In the genomic region with DNA sequence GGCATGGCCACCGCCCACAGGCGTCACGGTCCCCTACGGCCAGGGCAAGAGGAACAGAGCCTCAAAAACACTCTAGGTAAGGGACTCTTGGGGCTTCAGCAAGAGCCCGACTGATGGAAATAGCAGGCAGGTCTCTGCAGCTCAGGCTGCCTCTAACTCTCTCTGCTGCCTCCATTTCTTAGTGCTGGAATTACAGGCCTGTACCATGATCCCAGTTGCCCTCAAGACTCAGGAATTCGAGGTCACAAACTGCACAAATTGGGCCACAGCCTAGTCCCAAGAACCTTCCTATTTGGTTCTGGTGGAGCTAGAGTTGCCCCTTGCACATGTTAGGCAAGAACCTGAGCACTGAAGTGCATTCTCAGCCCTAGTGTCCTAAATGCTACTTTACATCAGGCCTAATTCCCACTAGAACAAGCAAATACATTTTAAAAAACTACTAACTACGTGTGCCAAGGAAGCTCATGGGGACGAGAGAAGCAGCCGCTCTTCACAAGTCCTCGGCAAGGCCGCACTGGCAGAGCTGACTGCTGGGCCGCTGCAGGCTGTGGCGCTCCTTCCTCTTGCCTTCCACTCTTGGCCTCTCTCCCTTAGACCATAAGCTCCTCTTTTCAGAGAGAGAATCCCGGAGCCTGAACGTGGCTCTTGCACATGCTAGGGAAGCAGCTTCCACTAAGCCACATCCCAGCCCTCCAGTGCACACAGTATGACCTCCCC, we compare ENCODE assay signal across 21 mouse cellular contexts. TPM values are rescaled to one million over a fixed set of nuclear protein-coding genes. Genes with fewer than 3 reads are reported as not detected.
DNase-seq lines count a peak whose midpoint lies in the region; ATAC-seq and TF ChIP-seq lines count a peak whose summit lies in the region.
"Had no signal": no experiment of that assay in that cellular context is flagged by ENCODE, and none has a peak within 500 bp of the region (broad histone marks: within the 10 kb centered on the region; RNA-seq: fewer than 3 reads in every experiment).

No protein-coding gene starts in this region.

- peaks cover 3% of the 10 kb centered on the region for H3K4me1 ChIP-seq in hindbrain, postnatal 0 days (ENCODE audit: insufficient read depth, low read length)
- peaks cover 8% of the 10 kb centered on the region for H3K4me1 ChIP-seq in hindbrain, embryonic 16.5 days (ENCODE audit: control insufficient read depth, insufficient read depth, low read depth, low read length)
- peaks cover 10% of the 10 kb centered on the region for H3K4me1 ChIP-seq in lung, embryonic 16.5 days (replicated peaks; ENCODE audit: control insufficient read depth, insufficient read depth, low read length)

- intact Hi-C loops in gastrocnemius, adult 2 months (cut with DNase I), result no loop called here

- no peak overlapping the region for H3K9ac ChIP-seq in hindbrain, postnatal 0 days (replicated peaks; ENCODE audit: low read length)
- no peak overlapping the region for H3K9ac ChIP-seq in hindbrain, embryonic 16.5 days (ENCODE audit: low read depth, low read length)
- no peak overlapping the region for H3K9ac ChIP-seq in lung, embryonic 16.5 days (ENCODE audit: low read length)

- ATAC-seq in hindbrain, postnatal 0 days, result no peak
- no peak for ATAC-seq in hindbrain, embryonic 16.5 days
- no peak; the same call in 1 of the 2 replicates for ATAC-seq in lung, embryonic 16.5 days (ENCODE audit: low read depth)
- ATAC-seq in erythroblast, adult 5-6 weeks (replicated peaks; ENCODE audit: low FRiP score, poor library complexity, severe bottlenecking), result no peak

- H3K27ac ChIP-seq in gastrocnemius, adult 2 months, result peak overlapping the region; percentile 88
- peak overlapping the region; percentile 1; the same call in 1 of the 2 replicates for H3K27ac ChIP-seq in hindbrain, postnatal 0 days
- H3K27ac ChIP-seq in hindbrain, embryonic 16.5 days (ENCODE audit: low read depth, low read length), result no peak overlapping the region
- H3K27ac ChIP-seq in lung, embryonic 16.5 days (ENCODE audit: low read length), result peak overlapping the region; percentile 33; the same call in 1 of the 2 replicates

- H3K4me3 ChIP-seq in gastrocnemius, adult 2 months, result peak overlapping the region; percentile 23; the same call in 1 of the 2 replicates
- no peak overlapping the region for H3K4me3 ChIP-seq in hindbrain, postnatal 0 days (ENCODE audit: low read length)
- H3K4me3 ChIP-seq in hindbrain, embryonic 16.5 days (ENCODE audit: low read length), result no peak overlapping the region
- H3K4me3 ChIP-seq in lung, embryonic 16.5 days (ENCODE audit: low read length), result no peak overlapping the region
- H3K4me3 ChIP-seq: erythroblast, embryonic 14.5 days had no signal

- no peak overlapping the region for H3K4me2 ChIP-seq in hindbrain, postnatal 0 days (ENCODE audit: low read depth, low read length)
- H3K4me2 ChIP-seq in hindbrain, embryonic 16.5 days (ENCODE audit: low read length), result no peak overlapping the region
- no peak overlapping the region for H3K4me2 ChIP-seq in lung, embryonic 16.5 days (ENCODE audit: low read depth, low read length)

- 66% methylated on average over 15 of the region's 15 CpGs for whole genome bisulfite sequencing in hindbrain, postnatal 0 days
- WGBS in hindbrain, embryonic 16.5 days, result 80% methylated on average over 15 of the region's 15 CpGs
- 67% methylated on average over 15 of the region's 15 CpGs for WGBS in lung, embryonic 16.5 days

- no peaks in the 10 kb centered on the region for H3K9me3 ChIP-seq in hindbrain, postnatal 0 days (ENCODE audit: low read length)
- no peaks in the 10 kb centered on the region for H3K9me3 ChIP-seq in hindbrain, embryonic 16.5 days (ENCODE audit: control insufficient read depth, low read length)
- no peaks in the 10 kb centered on the region for H3K9me3 ChIP-seq in lung, embryonic 16.5 days (ENCODE audit: control insufficient read depth, low read length)

- peaks cover 28% of the 10 kb centered on the region; the same call in 1 of the 2 replicates for H3K36me3 ChIP-seq in hindbrain, postnatal 0 days (ENCODE audit: insufficient read depth, low read length)
- peaks cover 23% of the 10 kb centered on the region for H3K36me3 ChIP-seq in hindbrain, embryonic 16.5 days (ENCODE audit: control insufficient read depth, insufficient read depth, low read length)
- peaks cover 24% of the 10 kb centered on the region for H3K36me3 ChIP-seq in lung, embryonic 16.5 days (ENCODE audit: control insufficient read depth, insufficient read depth, low read length)

- TF ChIP-seq CTCF in gastrocnemius, adult 2 months (IDR thresholded peaks at IDR 0.05), result peak; percentile 29; the same call in 1 of the 2 replicates
- TF ChIP-seq CTCF in hindbrain, postnatal 0 days (IDR thresholded peaks at IDR 0.05; ENCODE audit: low read depth), result peak; percentile 29; the same call in 1 of the 2 replicates

- H3K27me3 ChIP-seq in hindbrain, postnatal 0 days (ENCODE audit: insufficient read depth, low read length), result no peaks in the 10 kb centered on the region
- H3K27me3 ChIP-seq in hindbrain, embryonic 16.5 days (replicated peaks; ENCODE audit: control insufficient read depth, insufficient read depth, low read length), result no peaks in the 10 kb centered on the region
- H3K27me3 ChIP-seq in lung, embryonic 16.5 days (ENCODE audit: control insufficient read depth, insufficient read depth, low read depth, low read length), result no peaks in the 10 kb centered on the region

- DNase-seq in gastrocnemius, adult 2 months, result peak; percentile 49
- no peak for DNase-seq in gastrocnemius, postnatal 4 days (ENCODE audit: low spot score in 2 of 2)
- no peak for DNase-seq in hindbrain, postnatal 0 days (ENCODE audit: low spot score)
- no peak for DNase-seq in lung, postnatal 4 days
- peak; percentile 55 for DNase-seq in adipocyte (ENCODE audit: low spot score)
- DNase-seq: gastrocnemius, postnatal 36 days; liver; lung, postnatal 10 days; retina, postnatal 1 day; thymus, postnatal 14 days had no signal

RNA-seq across cellular contexts. Expression of a gene that starts 27.5 kb away (rescaled TPM):
- 100 to 1,000 TPM; 222 to 261 TPM for total RNA-seq in gastrocnemius, adult 2 months (2021)
- 100 to 1,000 TPM; 316 to 327 TPM for total RNA-seq in gastrocnemius, postnatal 4 days (2021)
- 252 and 264 TPM in 2 replicates for total RNA-seq in hindbrain, postnatal 0 days (2014; rRNA removed)
- polyA plus RNA-seq in hindbrain, postnatal 0 days (2015; fragmentation: Nextera tagmentation; extraction: Ambion mirVana), result 210 and 220 TPM in 2 replicates
- polyA plus RNA-seq in hindbrain, embryonic 16.5 days (2015; fragmentation: Nextera tagmentation; extraction: Ambion mirVana), result 253 and 269 TPM in 2 replicates
- polyA plus RNA-seq in lung, embryonic 16.5 days (2015; fragmentation: Nextera tagmentation; extraction: Ambion mirVana), result 73.6 and 75.8 TPM in 2 replicates
- total RNA-seq in erythroblast, adult 5-6 weeks (2015; ENCODE audit: low replicate concordance), result 16.9 and 23.6 TPM in 2 replicates
- total RNA-seq in erythroblast, adult 5-6 weeks (2017; ENCODE audit: low replicate concordance), result 26.0 and 34.3 TPM in 2 replicates

RNA-seq across cellular contexts. Expression of a gene that starts 30.3 kb away (rescaled TPM):
- total RNA-seq in gastrocnemius, adult 2 months (2021), result 1 to 10 TPM; 3.0 to 3.3 TPM
- 1 to 10 TPM; 5.4 to 7.0 TPM for total RNA-seq in gastrocnemius, postnatal 4 days (2021)
- 50.2 and 59.6 TPM in 2 replicates for total RNA-seq in hindbrain, postnatal 0 days (2014; rRNA removed)
- polyA plus RNA-seq in hindbrain, postnatal 0 days (2015; fragmentation: Nextera tagmentation; extraction: Ambion mirVana), result 92.7 and 95.3 TPM in 2 replicates
- 77.2 and 83.3 TPM in 2 replicates for polyA plus RNA-seq in hindbrain, embryonic 16.5 days (2015; fragmentation: Nextera tagmentation; extraction: Ambion mirVana)
- 17.6 and 19.1 TPM in 2 replicates for polyA plus RNA-seq in lung, embryonic 16.5 days (2015; fragmentation: Nextera tagmentation; extraction: Ambion mirVana)
- total RNA-seq in erythroblast, adult 5-6 weeks (2015; ENCODE audit: low replicate concordance), result 14.0 and 15.4 TPM in 2 replicates
- 4.5 and 5.9 TPM in 2 replicates for total RNA-seq in erythroblast, adult 5-6 weeks (2017; ENCODE audit: low replicate concordance)

RNA-seq across cellular contexts. Expression of a gene that starts 39.2 kb away (rescaled TPM):
- 1 to 10 TPM in 1 of 2 experiments, not detected in 1; 1.4 TPM for total RNA-seq in gastrocnemius, adult 2 months (2021)
- total RNA-seq in gastrocnemius, postnatal 4 days (2021), result not detected
- total RNA-seq in hindbrain, postnatal 0 days (2014; rRNA removed), result not detected in 2 replicates
- polyA plus RNA-seq in hindbrain, postnatal 0 days (2015; fragmentation: Nextera tagmentation; extraction: Ambion mirVana), result not detected in 2 replicates
- polyA plus RNA-seq in hindbrain, embryonic 16.5 days (2015; fragmentation: Nextera tagmentation; extraction: Ambion mirVana), result not detected in 2 replicates
- polyA plus RNA-seq in lung, embryonic 16.5 days (2015; fragmentation: Nextera tagmentation; extraction: Ambion mirVana), result not detected in 2 replicates
- total RNA-seq in erythroblast, adult 5-6 weeks (2015; ENCODE audit: low replicate concordance), result not detected in 2 replicates
- not detected in 2 replicates for total RNA-seq in erythroblast, adult 5-6 weeks (2017; ENCODE audit: low replicate concordance)
- total RNA-seq: gastrocnemius, postnatal 36 days; left cerebral cortex, adult 18-20 months; monocyte, adult 5-6 weeks had no signal
- polyA plus RNA-seq: erythroblast, embryonic 14.5 days; intestine, embryonic 14.5 days; large intestine, adult 2 months; neural tube, embryonic 14.5 days; small intestine, adult 2 months; stomach, embryonic 14.5 days had no signal

RNA-seq across cellular contexts. Expression of a gene that starts 39.5 kb away (rescaled TPM):
- total RNA-seq in gastrocnemius, adult 2 months (2021), result 10 to 100 TPM; 29.6 to 34.1 TPM
- total RNA-seq in gastrocnemius, postnatal 4 days (2021), result 10 to 100 TPM; 48.5 to 51.3 TPM
- total RNA-seq in hindbrain, postnatal 0 days (2014; rRNA removed), result 142 and 170 TPM in 2 replicates
- 130 and 145 TPM in 2 replicates for polyA plus RNA-seq in hindbrain, postnatal 0 days (2015; fragmentation: Nextera tagmentation; extraction: Ambion mirVana)
- polyA plus RNA-seq in hindbrain, embryonic 16.5 days (2015; fragmentation: Nextera tagmentation; extraction: Ambion mirVana), result 144 and 155 TPM in 2 replicates
- polyA plus RNA-seq in lung, embryonic 16.5 days (2015; fragmentation: Nextera tagmentation; extraction: Ambion mirVana), result 195 and 215 TPM in 2 replicates
- 63.4 and 75.7 TPM in 2 replicates for total RNA-seq in erythroblast, adult 5-6 weeks (2015; ENCODE audit: low replicate concordance)
- total RNA-seq in erythroblast, adult 5-6 weeks (2017; ENCODE audit: low replicate concordance), result 14.4 and 29.6 TPM in 2 replicates

RNA-seq across cellular contexts. Expression of a gene that starts 40.7 kb away (rescaled TPM):
- total RNA-seq in gastrocnemius, adult 2 months (2021), result 100 to 1,000 TPM; 342 to 407 TPM
- total RNA-seq in gastrocnemius, postnatal 4 days (2021), result 1,000 to 10,000 TPM in 1 of 2 experiments, 100 to 1,000 TPM in 1; 893 to 1,001 TPM
- total RNA-seq in hindbrain, postnatal 0 days (2014; rRNA removed), result 1,174 and 1,303 TPM in 2 replicates
- 497 and 519 TPM in 2 replicates for polyA plus RNA-seq in hindbrain, postnatal 0 days (2015; fragmentation: Nextera tagmentation; extraction: Ambion mirVana)
- 404 and 408 TPM in 2 replicates for polyA plus RNA-seq in hindbrain, embryonic 16.5 days (2015; fragmentation: Nextera tagmentation; extraction: Ambion mirVana)
- 900 and 901 TPM in 2 replicates for polyA plus RNA-seq in lung, embryonic 16.5 days (2015; fragmentation: Nextera tagmentation; extraction: Ambion mirVana)
- 540 and 553 TPM in 2 replicates for total RNA-seq in erythroblast, adult 5-6 weeks (2015; ENCODE audit: low replicate concordance)
- 311 and 359 TPM in 2 replicates for total RNA-seq in erythroblast, adult 5-6 weeks (2017; ENCODE audit: low replicate concordance)

Comparison
In these comparisons a context has a peak if more than half of its experiments do, and no peak if none do; other contexts are left out.
1. DNase-seq: peak in gastrocnemius, adult 2 months (single experiment) and adipocyte (single experiment); none in gastrocnemius, postnatal 4 days (0 of 2), hindbrain, postnatal 0 days (single experiment) and lung, postnatal 4 days (0 of 2).